Mouse (Mus musculus) hindbrain, postnatal 0 days (tissue): ENCODE measurements at regions not wholly inside any gene's neighbourhood (a gene's known extent, or its start where the extent isn't known, plus 50 kb on each side); places are given as distances from the start of the nearest gene placed in this dataset.
A peak's percentile ranks its signal among the peaks of the same experiment; 100 is the strongest.

ENCODE experiments used
- ATAC-seq: fragments of 200-750 bp; cut with Nextera tagmentation; 2 replicates; pipeline ENCODE4 v1.8.0; 2017; ENCODE audit warnings: mild to moderate bottlenecking, moderate TSS enrichment, moderate library complexity
- DNase-seq: peaks from one replicate; pipeline ENCODE4 v3.0.0-alpha.2; 2015; ENCODE audit warnings: low spot score
- H3K27ac ChIP-seq: fragments of 300-500 bp; sonication (generic); 2 replicates; pipeline ENCODE4 v1.5.1; 2014; ENCODE audit warnings: mild to moderate bottlenecking
- H3K27me3 ChIP-seq: fragments of 300-500 bp; sonication (generic); 2 replicates; pipeline ENCODE4 v1.6.1; 2014; ENCODE audit warnings: low read length, mixed read lengths; ENCODE audit not compliant: insufficient read depth
- H3K36me3 ChIP-seq: fragments of 300-500 bp; sonication (generic); 2 replicates; pipeline ENCODE4 v1.6.1; 2014; ENCODE audit warnings: low read length, mixed read lengths; ENCODE audit not compliant: insufficient read depth
- H3K4me1 ChIP-seq: fragments of 300-500 bp; sonication (generic); 2 replicates; pipeline ENCODE4 v1.6.1; 2014; ENCODE audit warnings: antibody characterized with exemption, low read length, mixed read lengths; ENCODE audit not compliant: insufficient read depth
- H3K4me2 ChIP-seq: fragments of 300-500 bp; sonication (generic); 2 replicates; pipeline ENCODE4 v1.6.1; 2014; ENCODE audit warnings: low read depth, mild to moderate bottlenecking, low read length, moderate library complexity, mixed read lengths
- H3K4me3 ChIP-seq: fragments of 300-500 bp; sonication (generic); 2 replicates; pipeline ENCODE4 v1.5.1; 2014; ENCODE audit warnings: low read length
- H3K9ac ChIP-seq: fragments of 300-500 bp; sonication (generic); replicated peaks from 2 replicates; pipeline ENCODE4 v1.6.1; 2014; ENCODE audit warnings: mild to moderate bottlenecking, low read length, moderate library complexity, mixed read lengths
- H3K9me3 ChIP-seq: fragments of 300-500 bp; sonication (generic); 2 replicates; pipeline ENCODE4 v1.6.1; 2016; ENCODE audit warnings: low read length, mixed read lengths
- CTCF ChIP-seq: IDR thresholded peaks from 2 replicates; pipeline ENCODE4 v1.5.1; 2016; ENCODE audit warnings: antibody characterized with exemption, control low read depth, low read depth
- WGBS: fragments of 180-500 bp; shearing (Covaris S2); extraction: QIAGEN DNeasy Blood & Tissue Kit; methylation state at CpG from one replicate; pipeline ENCODE4 v1.1.7; 2014; 5-methylcytosine and 5-hydroxymethylcytosine counted together

- Histone ChIP-seq H3K27me3 (no peaks in the 10 kb centered on the region), H3K36me3 (no peaks in the 10 kb centered on the region), H3K9me3 (no peaks in the 10 kb centered on the region), H3K9ac (no peak overlapping the region), H3K4me1 (no peaks in the 10 kb centered on the region; the same call in 1 of the 2 replicates), H3K4me2 (no peak overlapping the region), H3K27ac (no peak overlapping the region), H3K4me3 (no peak overlapping the region)
- 94% methylated on average over 11 of the region's 11 CpGs for WGBS
- TF ChIP-seq CTCF = no peak
- no peak for ATAC-seq
- no peak for DNase-seq
Measured at GRCm38 (mm10) chr15:57584498-57584897, 107.1 kb upstream of the Slc22a22 start.

DNA sequence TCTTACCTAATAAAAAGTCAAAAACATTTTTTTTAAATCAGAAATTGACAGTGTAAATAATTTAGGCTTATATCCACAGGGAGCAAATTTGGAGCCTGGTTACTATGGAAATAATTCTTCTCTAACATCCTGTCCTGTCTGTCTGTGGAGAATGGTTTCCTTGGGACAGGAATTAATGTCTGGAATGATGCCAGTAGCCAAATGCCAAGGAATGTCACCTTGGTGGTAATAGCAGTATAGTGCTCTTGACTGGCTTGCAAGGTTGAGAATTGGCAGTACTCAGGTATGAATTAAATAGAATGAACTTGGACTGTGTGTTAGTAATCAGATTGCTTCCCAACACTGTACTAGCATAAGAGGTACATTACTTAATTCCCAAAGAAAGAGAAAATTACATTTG, 103.8 kb upstream of the Slc22a22 start:
- no peaks in the 10 kb centered on the region for H3K36me3 ChIP-seq
- H3K27me3 ChIP-seq = no peaks in the 10 kb centered on the region
- no peak for ATAC-seq
- TF ChIP-seq CTCF = no peak
- no peak overlapping the region for H3K27ac ChIP-seq
- peak; percentile 27 for DNase-seq
- no peaks in the 10 kb centered on the region for H3K9me3 ChIP-seq
- no peaks in the 10 kb centered on the region for H3K4me1 ChIP-seq
- no peak overlapping the region for H3K4me3 ChIP-seq
- H3K4me2 ChIP-seq = no peak overlapping the region
- H3K9ac ChIP-seq = no peak overlapping the region

- ATAC-seq (peak; percentile 66; the same call in 1 of the 2 replicates), DNase-seq (peak; percentile 51)
- Histone ChIP-seq H3K27me3 (no peaks in the 10 kb centered on the region), H3K9me3 (no peaks in the 10 kb centered on the region), H3K4me3 (no peak overlapping the region), H3K4me1 (no peaks in the 10 kb centered on the region), H3K36me3 (no peaks in the 10 kb centered on the region), H3K27ac (no peak overlapping the region), H3K9ac (no peak overlapping the region), H3K4me2 (no peak overlapping the region)
- WGBS = 47% methylated on average over 2 of the region's 2 CpGs
- TF ChIP-seq CTCF = no peak
Measured at GRCm38 (mm10) chr15:57578794-57579193, 101.4 kb upstream of the Slc22a22 start.

DNA sequence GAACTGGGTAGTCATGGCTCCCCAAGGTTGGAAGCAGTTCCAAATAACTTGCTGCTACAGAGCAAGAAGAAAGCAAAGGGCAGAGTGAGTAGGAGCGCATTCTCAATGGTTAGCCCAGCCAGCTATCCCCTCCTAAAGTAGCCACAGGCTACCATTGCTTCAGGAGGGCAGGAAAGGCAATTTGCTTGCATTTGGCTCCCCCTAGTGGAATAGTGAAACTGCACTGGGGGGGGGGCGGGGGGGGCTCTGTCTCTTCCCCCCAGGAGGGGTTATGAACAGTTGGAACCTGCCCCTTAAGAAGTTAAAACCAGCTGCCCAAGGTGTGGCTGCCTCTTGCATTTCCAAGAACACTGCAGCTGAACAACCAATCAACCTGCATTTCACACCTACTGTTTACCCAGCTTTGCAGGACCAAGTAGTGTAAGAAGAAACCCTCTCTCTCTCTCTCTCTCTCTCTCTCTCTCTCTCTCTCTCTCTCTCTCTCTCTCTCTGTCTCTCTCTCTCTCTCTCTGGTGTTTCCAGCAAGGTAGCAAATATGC, 96.7 kb upstream of the Slc22a22 start:
- Histone ChIP-seq H3K4me3 (no peak overlapping the region), H3K9me3 (no peaks in the 10 kb centered on the region), H3K27ac (no peak overlapping the region), H3K27me3 (no peaks in the 10 kb centered on the region), H3K36me3 (no peaks in the 10 kb centered on the region), H3K4me2 (no peak overlapping the region), H3K9ac (no peak overlapping the region), H3K4me1 (no peaks in the 10 kb centered on the region)
- TF ChIP-seq CTCF = no peak
- WGBS = 100% methylated on average over 1 of the region's 2 CpGs
- ATAC-seq = no peak
- DNase-seq = no peak

DNA sequence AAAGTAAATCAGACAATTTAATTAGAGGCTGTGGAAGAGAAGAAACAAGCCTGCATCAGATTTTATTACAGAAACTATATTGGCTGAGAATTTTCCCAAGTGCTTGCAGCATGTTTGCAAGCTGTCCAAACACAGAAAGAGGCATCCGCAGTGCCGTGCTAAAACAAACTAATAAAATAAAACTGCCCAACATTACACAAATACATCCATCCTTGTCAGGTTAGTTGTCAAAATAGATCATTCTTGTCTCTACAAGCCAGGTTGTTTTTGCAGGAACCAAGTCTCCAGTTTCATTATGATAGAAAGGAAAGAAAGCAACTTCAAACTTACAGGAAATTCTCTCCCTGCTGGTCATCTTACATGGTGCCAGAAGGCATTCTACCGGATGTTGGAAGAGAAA, 95.0 kb upstream of the Slc22a22 start:
- Histone ChIP-seq H3K9me3 (no peaks in the 10 kb centered on the region), H3K36me3 (no peaks in the 10 kb centered on the region), H3K4me3 (no peak overlapping the region), H3K4me1 (no peaks in the 10 kb centered on the region), H3K27ac (no peak overlapping the region), H3K9ac (no peak overlapping the region), H3K4me2 (no peak overlapping the region), H3K27me3 (no peaks in the 10 kb centered on the region)
- 68% methylated on average over 3 of the region's 3 CpGs for WGBS
- TF ChIP-seq CTCF = no peak
- no peak for ATAC-seq
- DNase-seq = peak; percentile 15

DNA sequence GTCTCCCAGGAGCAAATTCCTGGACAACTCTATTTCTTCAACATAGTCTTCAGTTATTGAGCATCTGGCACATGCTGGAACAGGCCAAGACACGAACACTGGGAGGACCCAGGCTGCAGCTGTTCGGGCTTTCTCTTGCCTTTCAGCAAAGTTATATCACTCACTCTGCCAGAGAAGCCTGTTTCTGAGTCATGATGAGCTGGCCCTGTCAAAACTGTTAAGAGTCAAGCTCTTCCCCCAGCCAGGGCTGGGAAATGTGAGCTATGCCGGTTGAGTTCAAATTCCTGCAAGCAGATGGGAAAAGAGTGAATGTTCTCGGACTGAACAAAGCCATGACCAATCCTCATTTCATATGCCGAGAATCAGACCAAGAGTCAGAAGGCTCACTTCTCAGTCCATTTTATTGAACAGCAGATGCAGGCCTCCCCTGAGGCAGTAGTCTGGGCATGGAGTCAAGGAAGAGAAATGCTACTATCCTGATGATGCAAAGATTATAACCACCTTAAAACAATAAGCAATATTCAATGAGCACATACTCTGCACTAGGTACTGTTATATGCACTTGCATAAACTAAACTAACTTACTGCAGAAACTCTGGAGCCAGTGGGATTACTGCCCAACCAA, 90.7 kb upstream of the Slc22a22 start:
- no peaks in the 10 kb centered on the region for H3K36me3 ChIP-seq
- no peaks in the 10 kb centered on the region for H3K27me3 ChIP-seq
- H3K9me3 ChIP-seq = no peaks in the 10 kb centered on the region
- no peak overlapping the region for H3K27ac ChIP-seq
- no peaks in the 10 kb centered on the region for H3K4me1 ChIP-seq
- no peak overlapping the region for H3K9ac ChIP-seq
- DNase-seq = peak; percentile 23
- 0 out of 2 replicates have a peak, but pooled peaks have one; percentile 32 for ATAC-seq
- WGBS = 43% methylated on average over 5 of the region's 5 CpGs
- no peak overlapping the region for H3K4me2 ChIP-seq
- TF ChIP-seq CTCF = no peak
- no peak overlapping the region for H3K4me3 ChIP-seq

GRCm38 (mm10) chr15:57547154-57547553, 69.7 kb upstream of the Slc22a22 start:
- no peak overlapping the region for H3K4me2 ChIP-seq
- 41% methylated on average over 2 of the region's 2 CpGs for WGBS
- H3K27me3 ChIP-seq = no peaks in the 10 kb centered on the region
- no peak overlapping the region for H3K9ac ChIP-seq
- TF ChIP-seq CTCF = no peak
- H3K36me3 ChIP-seq = no peaks in the 10 kb centered on the region
- no peak overlapping the region for H3K4me3 ChIP-seq
- DNase-seq (no peak), ATAC-seq (no peak)
- no peak overlapping the region for H3K27ac ChIP-seq
- H3K4me1 ChIP-seq = no peaks in the 10 kb centered on the region
- no peaks in the 10 kb centered on the region for H3K9me3 ChIP-seq
